Mouse (Mus musculus) mouse trophoblast stem cell (cell line): ENCODE measurements around the gene Pdzd2.

Experiments used
- in situ Hi-C, 2 experiments: fragments of 300-500 bp; cut with MseI, MboI; formaldehyde crosslinking; loops; 2 replicates in 1 of 2; 3 replicates in 1 of 2; pipeline ENCODE4 v1.15.1; 2025

The Pdzd2 gene

DNA sequence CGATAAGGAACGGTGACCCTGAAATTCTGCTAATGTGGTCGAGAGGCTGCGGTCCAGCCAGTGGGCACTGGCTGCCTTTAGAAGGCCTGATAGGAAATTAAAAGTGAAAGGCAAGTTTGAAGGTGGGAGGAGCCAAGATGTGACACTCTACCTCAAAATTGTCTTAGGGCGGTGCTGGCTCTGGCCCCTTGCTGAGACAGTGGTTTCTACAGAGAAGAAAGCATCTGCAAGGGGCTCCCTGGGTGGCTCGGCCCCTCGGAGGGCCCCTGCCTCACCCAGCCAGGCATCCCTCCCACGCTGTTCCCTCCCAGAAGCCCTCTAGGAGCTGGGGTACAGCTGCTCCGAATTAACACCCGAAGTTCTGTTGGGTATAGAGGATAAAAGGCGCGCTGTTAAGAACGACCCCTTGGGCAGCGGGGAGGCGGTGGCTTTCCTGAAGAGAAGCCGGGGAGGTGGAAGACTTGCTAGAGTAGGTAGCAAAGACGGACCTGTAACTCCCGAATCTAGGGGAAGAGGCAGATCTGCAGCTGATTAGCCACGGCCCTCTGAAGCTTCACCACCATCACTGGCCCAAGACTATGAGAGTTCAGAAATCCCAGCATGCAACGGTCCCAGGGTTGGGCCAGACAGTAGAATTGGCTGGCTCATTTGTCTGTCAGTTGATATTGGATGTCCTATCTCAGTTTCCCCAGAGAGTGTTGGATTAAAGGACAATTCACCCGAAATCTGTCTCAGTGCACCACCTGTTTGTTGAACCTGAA is 71.8 kb downstream of the Pdzd2 start:
- in situ Hi-C loops: no loop called here

DNA sequence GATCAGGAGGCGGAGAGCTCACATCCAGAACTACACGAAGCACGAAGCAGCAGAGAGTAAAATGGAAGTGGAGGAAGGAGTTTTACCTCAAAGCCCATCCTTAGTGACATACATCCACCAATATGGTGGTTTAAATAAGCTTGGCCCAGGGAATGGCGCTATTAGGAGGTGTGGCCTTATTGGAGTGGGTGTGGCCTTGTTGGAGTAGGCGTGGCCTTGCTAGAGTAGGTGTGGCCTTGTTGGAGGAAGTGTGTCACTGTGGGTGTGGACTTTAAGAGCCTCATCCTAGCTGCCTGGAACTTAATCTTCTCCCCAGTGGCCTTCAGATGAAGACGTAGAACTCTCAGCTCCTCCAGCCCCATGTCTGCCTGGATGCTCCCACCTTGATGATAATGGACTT is 73.8 kb downstream of the Pdzd2 start:
- in situ Hi-C loops: no loop called here

DNA sequence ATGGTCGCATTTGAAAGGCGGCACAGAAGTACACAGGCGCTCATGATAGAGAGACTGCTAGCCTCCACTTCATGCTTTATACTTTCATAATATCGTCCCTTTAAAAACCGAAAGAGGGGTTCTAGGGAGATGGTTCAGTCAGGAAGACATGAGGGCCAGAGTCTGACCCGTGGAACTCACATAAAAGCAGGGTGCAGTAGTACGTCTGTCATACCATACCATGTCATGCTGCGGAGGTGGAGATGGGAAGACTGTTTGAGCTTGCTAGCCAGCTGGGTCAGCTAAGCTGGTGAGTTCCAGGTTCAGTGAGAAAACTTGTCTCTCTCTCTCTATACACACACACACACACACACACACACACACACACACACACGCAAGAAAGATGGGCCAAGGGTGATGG is 76.4 kb downstream of the Pdzd2 start:
- in situ Hi-C loops: no loop called here

DNA sequence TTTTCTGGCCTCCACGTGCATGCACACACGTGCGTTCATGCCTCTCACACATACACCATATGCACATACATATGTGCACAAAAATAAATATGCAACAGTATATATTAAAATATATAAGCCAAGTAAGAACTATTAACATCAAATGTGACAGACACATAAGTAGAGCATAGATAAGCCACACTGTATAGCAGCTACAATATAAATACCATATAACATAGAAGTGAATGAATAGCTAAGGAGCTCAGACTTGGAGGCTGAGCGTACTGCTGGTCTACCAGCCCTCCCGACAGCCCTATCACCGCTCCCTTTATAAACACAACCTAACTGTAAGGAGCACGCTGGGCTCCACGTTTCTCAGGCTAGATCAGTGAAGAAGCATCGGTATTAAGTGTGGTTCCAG is 79.4 kb downstream of the Pdzd2 start:
- in situ Hi-C loops: no loop called here

DNA sequence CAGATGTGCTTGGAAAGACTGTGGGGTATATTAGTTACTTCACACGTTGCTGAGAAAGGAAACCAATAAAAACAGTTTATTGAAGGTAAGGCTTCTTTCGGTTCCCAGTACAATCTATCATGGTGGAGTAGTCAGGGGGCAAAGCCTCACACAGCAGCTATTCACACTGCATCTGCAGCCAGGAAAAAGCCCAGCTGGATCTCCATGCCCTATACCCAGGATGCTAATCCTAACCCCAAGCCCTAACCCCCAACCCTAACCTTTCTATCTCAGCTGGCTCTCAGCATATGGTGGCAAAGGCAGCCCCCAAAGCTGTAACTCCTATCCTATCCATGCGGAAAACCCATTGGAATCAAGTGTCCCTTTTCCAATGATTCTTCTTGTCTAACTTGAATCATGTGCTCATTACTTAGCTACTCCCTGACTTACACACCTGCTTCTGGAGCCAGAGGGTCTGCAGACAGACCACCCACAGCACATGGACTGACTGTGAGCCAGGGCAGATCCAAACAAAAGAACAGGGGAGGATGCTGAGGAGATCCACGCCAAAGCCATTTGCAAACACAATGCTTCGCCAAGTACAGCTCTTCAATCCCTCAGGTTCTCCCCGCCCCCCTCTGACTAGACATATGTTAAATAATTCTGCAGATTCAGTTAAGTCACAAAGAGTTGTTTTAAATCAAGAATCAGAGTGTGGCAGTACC is 83.6 kb downstream of the Pdzd2 start:
- in situ Hi-C loops: no loop called here

- in situ Hi-C loops: no loop called here
Measured at GRCm38 (mm10) chr15:12655316-12655715, 84.4 kb downstream of the Pdzd2 start.

DNA sequence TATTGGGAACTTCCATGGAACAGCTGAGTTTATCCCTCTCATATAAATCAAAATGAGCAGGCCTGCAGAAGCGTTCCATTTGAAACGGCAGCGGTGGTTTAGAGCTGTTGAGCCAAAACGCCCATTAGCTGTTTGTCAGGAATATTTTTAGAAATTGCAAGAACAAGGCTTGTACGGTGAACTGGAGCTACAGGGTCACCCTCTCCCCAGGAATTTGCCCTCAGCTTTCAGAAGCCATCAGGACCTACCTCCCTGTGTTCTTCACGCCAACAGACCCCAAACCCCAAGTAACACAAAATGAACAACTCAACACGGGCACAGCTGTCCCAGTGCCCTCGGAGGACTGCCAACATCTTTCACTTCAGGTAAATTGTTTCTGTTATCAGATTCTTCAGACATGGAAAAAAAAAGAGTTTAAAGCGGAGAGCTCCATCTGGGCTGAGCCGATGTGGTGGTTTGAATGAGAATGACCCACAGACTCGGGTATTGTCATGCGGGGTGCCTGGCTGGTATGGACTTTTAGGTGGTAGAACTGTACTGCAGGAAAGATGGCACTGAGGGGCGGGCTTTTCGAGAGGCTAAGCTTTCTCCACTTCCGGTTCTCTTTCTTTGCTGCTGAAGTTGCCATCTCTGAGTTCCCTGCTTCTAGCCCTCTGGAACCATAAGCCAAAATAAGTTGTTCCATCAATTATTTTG is 87.2 kb downstream of the Pdzd2 start:
- in situ Hi-C loops: no loop called here

GRCm38 (mm10) chr15:12650236-12650635 is 89.5 kb downstream of the Pdzd2 start:
- in situ Hi-C loops: no loop called here

DNA sequence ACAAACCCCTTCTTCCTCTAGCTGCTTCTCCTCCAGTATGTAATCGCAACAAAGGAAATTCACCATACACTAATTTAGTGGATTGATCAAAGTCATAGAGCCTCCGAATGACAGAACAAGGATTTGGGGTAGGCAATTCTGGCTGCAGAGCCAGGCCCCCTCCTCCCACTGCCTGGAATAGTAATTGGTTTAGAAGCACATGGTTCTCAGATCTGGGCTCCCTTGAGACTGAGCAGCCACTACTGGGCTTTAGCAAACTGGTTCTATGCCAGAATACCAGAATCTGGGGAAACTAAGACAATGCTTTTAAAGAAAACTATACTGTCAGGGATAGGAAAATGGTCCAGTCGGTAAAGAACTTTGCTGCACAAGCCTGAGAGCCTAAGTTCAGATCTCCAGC is 90.0 kb downstream of the Pdzd2 start:
- in situ Hi-C loops: no loop called here

DNA sequence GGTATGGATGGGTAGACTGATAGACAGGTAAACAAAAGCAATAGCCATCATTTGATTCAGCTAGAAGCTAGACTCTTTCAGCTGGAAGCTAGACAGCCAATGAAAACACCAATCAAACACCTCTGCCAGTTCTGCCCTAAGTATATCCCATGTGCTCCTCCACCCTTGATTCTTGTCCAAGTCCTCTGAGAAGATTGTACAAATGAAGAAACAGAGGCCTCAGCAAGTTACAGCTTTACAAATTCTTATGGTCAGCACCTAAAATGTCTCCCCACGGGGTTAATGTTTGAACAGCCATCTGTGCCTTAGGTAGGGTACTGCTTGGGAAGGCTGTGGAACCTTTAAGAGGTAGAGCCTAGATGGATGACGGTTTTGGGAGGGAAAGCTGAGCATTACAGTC is 90.6 kb downstream of the Pdzd2 start:
- in situ Hi-C loops: no loop called here

DNA sequence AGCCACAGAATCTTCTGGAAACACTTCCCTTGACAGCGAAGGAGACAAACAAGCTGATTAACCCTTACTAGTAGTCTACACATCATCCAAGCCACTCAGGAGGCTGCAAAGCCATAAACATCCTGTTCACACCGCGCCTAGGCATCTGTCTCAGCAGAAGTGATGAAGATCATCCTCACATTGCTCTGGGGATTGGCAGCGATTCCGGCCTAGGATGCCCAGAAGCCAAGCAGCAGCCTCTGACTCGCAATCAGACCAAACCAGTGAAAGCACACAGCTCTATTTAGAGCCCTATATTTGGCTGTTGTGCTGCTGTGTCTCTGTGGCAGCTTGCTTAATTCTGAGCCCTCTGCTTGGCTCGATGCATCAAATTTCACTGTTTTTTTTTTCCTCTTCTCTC is 99.0 kb downstream of the Pdzd2 start:
- in situ Hi-C loops: no loop called here

- in situ Hi-C loops: no loop called here
Measured at GRCm38 (mm10) chr15:12639776-12640175, 99.9 kb downstream of the Pdzd2 start.

GRCm38 (mm10) chr15:12639181-12639580 is 100.5 kb downstream of the Pdzd2 start:
- in situ Hi-C loops: no loop called here

DNA sequence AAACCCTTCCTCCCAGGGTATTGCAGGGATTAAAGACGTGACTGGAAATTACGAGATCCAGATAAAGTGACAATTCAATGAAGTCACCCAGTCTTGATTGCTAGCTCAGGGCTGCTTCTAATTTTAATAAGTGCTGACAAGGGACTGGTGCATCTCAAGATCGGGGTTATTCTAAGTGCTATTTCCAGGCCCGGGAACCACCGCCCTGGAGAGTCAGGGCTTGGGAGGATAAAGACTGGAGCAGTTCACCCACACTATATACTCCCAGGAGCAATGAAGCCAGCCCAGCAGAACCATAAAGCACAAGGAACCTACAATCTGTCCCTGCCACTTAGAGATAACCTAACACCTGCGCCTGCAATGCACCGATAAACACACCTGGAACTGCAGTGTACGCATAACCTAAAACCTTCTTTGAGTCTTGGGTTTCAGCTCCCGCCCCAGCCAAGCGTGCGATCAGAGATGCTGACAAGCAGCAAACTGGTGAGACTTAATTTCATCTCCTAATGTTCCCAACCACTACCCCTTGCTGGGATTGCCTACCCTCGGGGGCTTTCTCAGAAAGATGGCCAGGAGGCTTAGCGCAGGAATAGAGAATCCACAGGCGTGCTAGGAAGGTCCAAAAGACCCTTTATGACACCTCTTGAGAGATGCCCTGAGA is 101.2 kb downstream of the Pdzd2 start:
- in situ Hi-C loops: no loop called here

DNA sequence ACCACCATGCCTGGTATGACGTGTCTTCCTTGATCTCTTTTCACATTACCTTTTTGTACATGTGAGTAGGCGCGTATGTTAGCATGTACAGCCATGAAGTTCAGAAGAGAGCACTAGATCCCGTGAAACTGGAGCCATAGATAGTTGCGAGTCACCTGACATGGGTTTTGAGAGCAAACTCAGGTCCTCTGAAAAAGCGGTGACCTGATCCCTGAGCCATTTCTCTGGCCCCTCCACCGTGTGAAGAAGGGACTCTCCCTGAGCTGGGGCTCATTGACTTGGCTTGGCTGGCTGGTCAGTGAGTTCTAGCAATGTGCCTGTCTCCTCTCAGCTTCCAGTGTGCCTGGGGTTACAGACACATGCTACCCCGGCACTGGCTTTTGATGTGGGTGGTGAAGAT is 102.2 kb downstream of the Pdzd2 start:
- in situ Hi-C loops: no loop called here

DNA sequence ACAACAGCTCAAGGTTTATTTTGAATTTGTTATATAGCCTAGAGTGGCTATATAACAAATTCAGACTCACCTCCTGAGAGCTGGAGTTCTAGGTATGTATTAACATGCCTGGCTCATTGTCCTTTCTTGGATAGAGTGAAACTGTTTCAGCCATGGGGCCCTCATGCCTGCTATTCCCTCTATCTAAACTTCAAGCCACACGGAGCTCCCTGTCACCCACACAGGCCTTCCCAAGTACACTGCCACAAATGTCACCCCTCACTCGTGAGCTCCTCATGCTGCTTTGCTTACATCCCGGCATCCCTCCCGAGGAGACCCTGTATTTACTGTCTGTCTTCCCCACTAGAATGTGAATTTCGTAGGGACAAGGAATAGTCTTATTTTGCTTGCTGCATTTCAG is 103.3 kb downstream of the Pdzd2 start:
- in situ Hi-C loops: no loop called here

DNA sequence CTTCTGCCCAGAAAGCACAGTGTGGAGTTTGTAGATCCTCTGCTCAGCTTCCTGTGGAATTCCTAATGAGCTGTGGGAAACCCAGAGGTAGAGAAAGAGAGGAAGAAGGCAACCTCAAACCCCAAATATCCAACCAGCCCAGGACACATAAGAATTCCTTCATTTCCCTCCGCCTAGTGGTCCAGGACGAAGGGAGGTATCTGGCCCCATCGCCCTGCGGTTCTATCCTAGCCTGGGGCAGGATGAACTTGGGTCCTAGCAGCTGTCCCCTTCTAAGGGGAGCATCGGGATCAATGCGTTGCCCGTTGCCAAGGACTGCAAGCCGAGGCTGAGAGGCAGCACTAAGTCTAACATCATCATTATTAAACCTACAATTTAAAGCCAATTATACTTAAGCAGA is 104.8 kb downstream of the Pdzd2 start:
- in situ Hi-C loops: no loop called here

- in situ Hi-C loops: no loop called here
Measured at GRCm38 (mm10) chr15:12629164-12629563, 110.6 kb downstream of the Pdzd2 start.

GRCm38 (mm10) chr15:12628451-12628850 is 111.3 kb downstream of the Pdzd2 start:
- in situ Hi-C loops: no loop called here

DNA sequence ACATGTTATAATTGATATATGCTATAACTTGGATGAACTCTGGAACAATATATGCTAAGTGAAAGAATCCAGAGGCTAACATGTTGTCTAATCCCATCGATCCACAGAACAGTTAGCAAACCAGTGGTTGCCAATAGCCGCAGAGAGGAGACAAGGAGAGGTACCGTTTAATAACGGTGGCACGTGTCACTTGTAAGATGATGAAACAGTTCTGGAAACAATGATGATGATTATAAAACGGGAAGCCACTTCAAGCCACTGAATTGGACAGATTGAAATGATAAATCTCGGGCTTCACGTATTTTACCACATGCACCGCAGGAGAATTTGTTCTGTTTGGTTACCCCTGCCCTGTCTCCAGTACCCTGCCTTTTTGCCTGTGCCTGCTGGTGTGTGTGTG is 112.8 kb downstream of the Pdzd2 start:
- in situ Hi-C loops: no loop called here

DNA sequence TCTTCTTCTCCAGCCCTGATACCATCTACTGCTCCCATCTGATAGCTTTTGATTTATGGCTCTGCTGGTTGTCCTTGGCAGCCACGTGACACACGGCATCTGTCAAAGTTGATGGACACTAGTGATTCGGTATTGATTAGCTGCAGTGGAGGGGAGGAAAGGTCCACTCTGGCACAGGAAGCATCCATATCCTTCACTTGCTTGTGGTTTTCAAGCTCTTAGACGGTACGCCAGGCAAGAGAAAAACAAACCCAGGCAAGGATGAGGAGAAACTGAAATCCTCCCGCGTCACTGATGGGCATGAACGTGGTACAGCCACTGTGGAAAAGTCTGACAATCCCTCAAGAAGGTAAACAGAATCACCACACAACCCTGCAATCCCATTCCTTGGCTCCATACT is 113.6 kb downstream of the Pdzd2 start:
- in situ Hi-C loops: no loop called here

- in situ Hi-C loops: no loop called here
Measured at GRCm38 (mm10) chr15:12625524-12625923, 114.2 kb downstream of the Pdzd2 start.
